Mouse (Mus musculus): ENCODE measurements around the gene Elp4.

DNA sequence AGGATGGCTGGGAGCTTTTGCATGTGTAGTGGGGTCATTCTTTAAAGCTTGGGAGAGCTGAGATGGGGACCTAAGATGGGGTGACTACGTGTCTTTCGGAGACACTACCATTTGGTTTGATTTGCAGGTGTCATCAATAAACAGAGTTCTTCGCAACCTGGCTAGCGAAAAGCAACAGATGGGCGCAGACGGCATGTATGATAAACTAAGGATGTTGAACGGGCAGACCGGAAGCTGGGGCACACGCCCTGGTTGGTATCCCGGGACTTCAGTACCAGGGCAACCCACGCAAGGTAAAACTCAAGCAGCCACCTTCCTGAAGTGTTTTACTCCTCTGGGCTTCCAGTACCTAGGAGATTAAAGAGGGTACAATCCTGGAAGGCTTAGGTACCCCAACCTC is 218.7 kb downstream of the Elp4 start:
- no peak for TF ChIP-seq POLR2A (IDR thresholded peaks at IDR 0.05; ENCODE audit: insufficient read length, low read depth)
- no peak for TF ChIP-seq MAX (IDR thresholded peaks at IDR 0.05; ENCODE audit: low read depth)
- TF ChIP-seq MYOG (IDR thresholded peaks at IDR 0.05; ENCODE audit: control insufficient read depth in 1 of 3, insufficient read depth in 1 of 3, insufficient read length in 2 of 3, low read depth in 2 of 3), result no peak
- no peak for TF ChIP-seq E2F4 (IDR thresholded peaks at IDR 0.05; ENCODE audit: insufficient read depth)

Data from myocyte (in vitro differentiated cells).